Comparison of ENCODE assay signal across 12 mouse cellular contexts in the genomic region with DNA sequence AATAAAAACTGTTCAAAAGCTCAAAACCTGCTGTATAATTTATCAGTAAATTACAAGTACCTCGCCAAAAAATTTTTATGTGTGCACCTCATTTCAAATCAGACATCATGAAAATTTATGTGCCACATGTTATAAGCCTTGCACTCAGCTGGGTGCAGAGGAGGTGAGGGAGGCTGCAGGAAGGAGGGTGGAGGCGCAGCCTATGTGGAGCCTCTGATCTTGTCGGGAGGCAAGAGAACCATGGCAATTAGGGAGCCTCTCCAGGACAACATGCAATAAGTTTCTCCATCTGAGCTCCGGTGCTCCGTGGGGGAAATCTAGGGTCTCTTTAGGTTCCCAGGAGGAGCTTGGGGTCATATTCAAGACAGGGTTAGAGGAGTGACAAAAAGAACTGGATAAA. TPM values are rescaled to one million over a fixed set of nuclear protein-coding genes. Genes with fewer than 3 reads are reported as not detected.
DNase-seq lines count a peak whose midpoint lies in the region; ATAC-seq and TF ChIP-seq lines count a peak whose summit lies in the region.
"Had no signal": no experiment of that assay in that cellular context is flagged by ENCODE, and none has a peak within 500 bp of the region (broad histone marks: within the 10 kb centered on the region; RNA-seq: fewer than 3 reads in every experiment).

No protein-coding gene starts in this region.

- no peaks in the 10 kb centered on the region for H3K27me3 ChIP-seq in heart, embryonic 13.5 days (replicated peaks)
- H3K27me3 ChIP-seq in midbrain, postnatal 0 days (ENCODE audit: insufficient read depth, low read length), result no peaks in the 10 kb centered on the region
- H3K27me3 ChIP-seq in midbrain, embryonic 16.5 days (ENCODE audit: control insufficient read depth, insufficient read depth, low read depth, low read length), result no peaks in the 10 kb centered on the region
- 0 out of 2 replicates have a peak, but pooled peaks cover 3% of the 10 kb centered on the region for H3K27me3 ChIP-seq in limb, embryonic 12.5 days
- H3K27me3 ChIP-seq in stomach, embryonic 16.5 days (ENCODE audit: control insufficient read depth, insufficient read depth, low read length), result no peaks in the 10 kb centered on the region
- H3K27me3 ChIP-seq: hindbrain, embryonic 15.5 days had no signal

- H3K9me3 ChIP-seq in heart, embryonic 13.5 days, result no peaks in the 10 kb centered on the region
- H3K9me3 ChIP-seq in midbrain, postnatal 0 days (ENCODE audit: low read length), result no peaks in the 10 kb centered on the region
- H3K9me3 ChIP-seq in midbrain, embryonic 16.5 days (replicated peaks; ENCODE audit: control insufficient read depth, low read length, poor library complexity, severe bottlenecking), result no peaks in the 10 kb centered on the region
- no peaks in the 10 kb centered on the region for H3K9me3 ChIP-seq in limb, embryonic 12.5 days
- H3K9me3 ChIP-seq in stomach, embryonic 16.5 days (replicated peaks; ENCODE audit: control insufficient read depth, low read length), result no peaks in the 10 kb centered on the region
- H3K9me3 ChIP-seq: hindbrain, embryonic 15.5 days; limb, embryonic 15.5 days had no signal

- no peak for ATAC-seq in heart, embryonic 13.5 days (ENCODE audit: extremely low read depth, insufficient number of reproducible peaks, low FRiP score, low TSS enrichment)
- 0 out of 2 replicates have a peak, but pooled peaks have one; percentile 49 for ATAC-seq in midbrain, postnatal 0 days (ENCODE audit: low FRiP score)
- ATAC-seq in midbrain, embryonic 16.5 days, result no peak
- ATAC-seq in limb, embryonic 12.5 days (ENCODE audit: insufficient number of reproducible peaks, insufficient read depth, low FRiP score, low TSS enrichment, low read depth), result peak; percentile 76; the same call in 1 of the 2 replicates
- ATAC-seq in stomach, embryonic 16.5 days (ENCODE audit: insufficient read depth, low FRiP score), result no peak
- ATAC-seq: CD4-positive, CD25-positive, alpha-beta regulatory T cell, adult 4 months had no signal

- peaks cover 35% of the 10 kb centered on the region for H3K4me1 ChIP-seq in heart, embryonic 13.5 days
- peaks cover 5% of the 10 kb centered on the region; the same call in 1 of the 2 replicates for H3K4me1 ChIP-seq in midbrain, postnatal 0 days (ENCODE audit: insufficient read depth, low read length)
- H3K4me1 ChIP-seq in midbrain, embryonic 16.5 days (ENCODE audit: control insufficient read depth, insufficient read depth, low read length), result peaks cover 4% of the 10 kb centered on the region
- H3K4me1 ChIP-seq in limb, embryonic 12.5 days (replicated peaks), result peaks cover 20% of the 10 kb centered on the region
- peaks cover 15% of the 10 kb centered on the region for H3K4me1 ChIP-seq in stomach, embryonic 16.5 days (ENCODE audit: control insufficient read depth, insufficient read depth, low read length)

- H3K36me3 ChIP-seq in heart, embryonic 13.5 days, result no peaks in the 10 kb centered on the region
- H3K36me3 ChIP-seq in midbrain, postnatal 0 days (ENCODE audit: insufficient read depth, low read length), result no peaks in the 10 kb centered on the region
- H3K36me3 ChIP-seq in midbrain, embryonic 16.5 days (ENCODE audit: control insufficient read depth, insufficient read depth, low read length), result no peaks in the 10 kb centered on the region
- no peaks in the 10 kb centered on the region for H3K36me3 ChIP-seq in limb, embryonic 12.5 days
- no peaks in the 10 kb centered on the region for H3K36me3 ChIP-seq in stomach, embryonic 16.5 days (ENCODE audit: control insufficient read depth, insufficient read depth, low read length)
- H3K36me3 ChIP-seq: hindbrain, embryonic 15.5 days; limb, embryonic 15.5 days had no signal

- WGBS in heart, embryonic 13.5 days, result 46% methylated on average over 5 of the region's 5 CpGs
- 44% methylated on average over 5 of the region's 5 CpGs for WGBS in midbrain, postnatal 0 days
- WGBS in midbrain, embryonic 16.5 days, result 52% methylated on average over 5 of the region's 5 CpGs
- 15% methylated on average over 5 of the region's 5 CpGs for WGBS in limb, embryonic 12.5 days
- WGBS in stomach, embryonic 16.5 days, result 50% methylated on average over 5 of the region's 5 CpGs

- H3K27ac ChIP-seq in heart, embryonic 13.5 days (replicated peaks), result 0 out of 2 replicates have a peak overlapping the region, but pooled peaks have one; percentile 13
- H3K27ac ChIP-seq in midbrain, postnatal 0 days (ENCODE audit: low read depth, low read length), result no peak overlapping the region
- no peak overlapping the region for H3K27ac ChIP-seq in midbrain, embryonic 16.5 days (ENCODE audit: low read length)
- no peak overlapping the region for H3K27ac ChIP-seq in limb, embryonic 12.5 days
- H3K27ac ChIP-seq in stomach, embryonic 16.5 days (ENCODE audit: low read length), result no peak overlapping the region
- H3K27ac ChIP-seq: hindbrain, embryonic 15.5 days; limb, embryonic 15.5 days had no signal

- TF ChIP-seq CTCF in midbrain, postnatal 0 days (IDR thresholded peaks at IDR 0.05), result no peak

- H3K9ac ChIP-seq in heart, embryonic 13.5 days, result no peak overlapping the region
- H3K9ac ChIP-seq in midbrain, postnatal 0 days (replicated peaks; ENCODE audit: low read length, poor library complexity, severe bottlenecking), result no peak overlapping the region
- H3K9ac ChIP-seq in midbrain, embryonic 16.5 days (ENCODE audit: low read depth, low read length), result no peak overlapping the region
- H3K9ac ChIP-seq in limb, embryonic 12.5 days (replicated peaks), result no peak overlapping the region
- H3K9ac ChIP-seq in stomach, embryonic 16.5 days (ENCODE audit: low read length), result no peak overlapping the region
- H3K9ac ChIP-seq: hindbrain, embryonic 15.5 days; limb, embryonic 15.5 days had no signal

- peak overlapping the region; percentile 58; the same call in 1 of the 2 replicates for H3K4me2 ChIP-seq in heart, embryonic 13.5 days
- H3K4me2 ChIP-seq in midbrain, postnatal 0 days (ENCODE audit: low read depth, low read length, poor library complexity, severe bottlenecking), result no peak overlapping the region
- H3K4me2 ChIP-seq in midbrain, embryonic 16.5 days (ENCODE audit: low read length), result no peak overlapping the region
- H3K4me2 ChIP-seq in limb, embryonic 12.5 days, result peak overlapping the region; percentile 40
- H3K4me2 ChIP-seq in stomach, embryonic 16.5 days (ENCODE audit: low read depth, low read length), result peak overlapping the region; percentile 17; the same call in 1 of the 2 replicates

- intact Hi-C loops in heart, postnatal 14 days (cut with DNase I), result loop anchor here (5.0 kb wide), 1 partner anchor 45 kb away; the partner anchor contains the start of gene Spa17

- DNase-seq in heart, postnatal 14 days, result no peak
- no peak for DNase-seq in midbrain, postnatal 0 days (ENCODE audit: low spot score)
- DNase-seq in adrenal gland, adult 2 months, result no peak
- no peak for DNase-seq in adrenal gland, postnatal 4 days (ENCODE audit: low spot score in 2 of 2)
- DNase-seq: cerebellum, adult 9-11 months had no signal

- H3K4me3 ChIP-seq in heart, embryonic 13.5 days, result peak overlapping the region; percentile 14; the same call in 1 of the 2 replicates
- no peak overlapping the region for H3K4me3 ChIP-seq in midbrain, postnatal 0 days (ENCODE audit: low read depth, low read length)
- H3K4me3 ChIP-seq in midbrain, embryonic 16.5 days (ENCODE audit: low read depth, low read length), result no peak overlapping the region
- H3K4me3 ChIP-seq in limb, embryonic 12.5 days (replicated peaks), result no peak overlapping the region
- H3K4me3 ChIP-seq in stomach, embryonic 16.5 days (replicated peaks; ENCODE audit: low read length), result no peak overlapping the region
- H3K4me3 ChIP-seq: hindbrain, embryonic 15.5 days; limb, embryonic 15.5 days had no signal

RNA-seq across cellular contexts. Expression of gene Siae, which starts 12.0 kb away (rescaled TPM):
- polyA plus RNA-seq in heart, embryonic 13.5 days (2015; fragmentation: Nextera tagmentation; extraction: Ambion mirVana), result 9.6 and 10.1 TPM in 2 replicates
- 1 to 10 TPM; 7.8 to 9.1 TPM for total RNA-seq in heart, postnatal 14 days (2021)
- total RNA-seq in midbrain, postnatal 0 days (2014; rRNA removed), result 15.2 and 15.8 TPM in 2 replicates
- 14.9 and 16.1 TPM in 2 replicates for polyA plus RNA-seq in midbrain, postnatal 0 days (2015; fragmentation: Nextera tagmentation; extraction: Ambion mirVana)
- polyA plus RNA-seq in midbrain, embryonic 16.5 days (2015; fragmentation: Nextera tagmentation; extraction: Ambion mirVana), result 12.7 and 13.8 TPM in 2 replicates
- 4.5 and 5.0 TPM in 2 replicates for polyA plus RNA-seq in limb, embryonic 12.5 days (2016; fragmentation: Nextera tagmentation; extraction: Ambion mirVana)
- polyA plus RNA-seq in stomach, embryonic 16.5 days (2015; fragmentation: Nextera tagmentation; extraction: Ambion mirVana), result 11.9 and 13.3 TPM in 2 replicates
- total RNA-seq in adrenal gland, adult 2 months (2021), result 10 to 100 TPM; 16.5 to 17.7 TPM
- 4.5 and 4.9 TPM in 2 replicates for polyA plus RNA-seq in adrenal gland, adult 2 months (2012; rRNA removed)
- total RNA-seq in adrenal gland, postnatal 4 days (2021), result 10 to 100 TPM; 17.4 to 18.4 TPM

RNA-seq across cellular contexts. Expression of gene Nrgn, which starts 14.8 kb away (rescaled TPM):
- 5.5 and 5.8 TPM in 2 replicates for polyA plus RNA-seq in heart, embryonic 13.5 days (2015; fragmentation: Nextera tagmentation; extraction: Ambion mirVana)
- 1 to 10 TPM; 2.4 to 3.9 TPM for total RNA-seq in heart, postnatal 14 days (2021)
- 35.7 and 58.1 TPM in 2 replicates for total RNA-seq in midbrain, postnatal 0 days (2014; rRNA removed)
- 80.4 and 80.6 TPM in 2 replicates for polyA plus RNA-seq in midbrain, postnatal 0 days (2015; fragmentation: Nextera tagmentation; extraction: Ambion mirVana)
- polyA plus RNA-seq in midbrain, embryonic 16.5 days (2015; fragmentation: Nextera tagmentation; extraction: Ambion mirVana), result 13.8 and 18.4 TPM in 2 replicates
- 5.1 and 6.1 TPM in 2 replicates for polyA plus RNA-seq in limb, embryonic 12.5 days (2016; fragmentation: Nextera tagmentation; extraction: Ambion mirVana)
- 4.4 and 4.5 TPM in 2 replicates for polyA plus RNA-seq in stomach, embryonic 16.5 days (2015; fragmentation: Nextera tagmentation; extraction: Ambion mirVana)
- 1 to 10 TPM; 1.5 to 2.8 TPM for total RNA-seq in adrenal gland, adult 2 months (2021)
- polyA plus RNA-seq in adrenal gland, adult 2 months (2012; rRNA removed), result 1.9 and 3.8 TPM in 2 replicates
- total RNA-seq in adrenal gland, postnatal 4 days (2021), result 1 to 10 TPM; 4.1 to 6.7 TPM

RNA-seq across cellular contexts. Expression of gene Vsig2, which starts 28.4 kb away (rescaled TPM):
- polyA plus RNA-seq in heart, embryonic 13.5 days (2015; fragmentation: Nextera tagmentation; extraction: Ambion mirVana), result 1.4 and 1.6 TPM in 2 replicates
- 10 to 100 TPM in 1 of 2 experiments, 1 to 10 TPM in 1; 7.9 to 11.3 TPM for total RNA-seq in heart, postnatal 14 days (2021)
- 0.90 and 6.1 TPM in 2 replicates for total RNA-seq in midbrain, postnatal 0 days (2014; rRNA removed)
- 1.6 and 1.7 TPM in 2 replicates for polyA plus RNA-seq in midbrain, postnatal 0 days (2015; fragmentation: Nextera tagmentation; extraction: Ambion mirVana)
- 0.72 and 1.2 TPM in 2 replicates for polyA plus RNA-seq in midbrain, embryonic 16.5 days (2015; fragmentation: Nextera tagmentation; extraction: Ambion mirVana)
- polyA plus RNA-seq in limb, embryonic 12.5 days (2016; fragmentation: Nextera tagmentation; extraction: Ambion mirVana), result 0.95 and 1.6 TPM in 2 replicates
- 96.0 and 120 TPM in 2 replicates for polyA plus RNA-seq in stomach, embryonic 16.5 days (2015; fragmentation: Nextera tagmentation; extraction: Ambion mirVana)
- 1 to 10 TPM; 1.8 to 3.0 TPM for total RNA-seq in adrenal gland, adult 2 months (2021)
- 8.8 and 8.9 TPM in 2 replicates for polyA plus RNA-seq in adrenal gland, adult 2 months (2012; rRNA removed)
- 1 to 10 TPM; 5.8 to 7.3 TPM for total RNA-seq in adrenal gland, postnatal 4 days (2021)
- polyA plus RNA-seq: CD4-positive, CD25-positive, alpha-beta regulatory T cell, adult 4 months had no signal

RNA-seq across cellular contexts. Expression of gene Esam, which starts 39.6 kb away (rescaled TPM):
- 69.9 and 76.5 TPM in 2 replicates for polyA plus RNA-seq in heart, embryonic 13.5 days (2015; fragmentation: Nextera tagmentation; extraction: Ambion mirVana)
- 100 to 1,000 TPM; 112 to 121 TPM for total RNA-seq in heart, postnatal 14 days (2021)
- 29.1 and 39.3 TPM in 2 replicates for total RNA-seq in midbrain, postnatal 0 days (2014; rRNA removed)
- polyA plus RNA-seq in midbrain, postnatal 0 days (2015; fragmentation: Nextera tagmentation; extraction: Ambion mirVana), result 35.1 and 38.6 TPM in 2 replicates
- polyA plus RNA-seq in midbrain, embryonic 16.5 days (2015; fragmentation: Nextera tagmentation; extraction: Ambion mirVana), result 38.8 and 42.1 TPM in 2 replicates
- polyA plus RNA-seq in limb, embryonic 12.5 days (2016; fragmentation: Nextera tagmentation; extraction: Ambion mirVana), result 26.8 and 29.7 TPM in 2 replicates
- 58.2 and 58.6 TPM in 2 replicates for polyA plus RNA-seq in stomach, embryonic 16.5 days (2015; fragmentation: Nextera tagmentation; extraction: Ambion mirVana)
- 10 to 100 TPM; 23.5 to 42.4 TPM for total RNA-seq in adrenal gland, adult 2 months (2021)
- 49.2 and 59.1 TPM in 2 replicates for polyA plus RNA-seq in adrenal gland, adult 2 months (2012; rRNA removed)
- total RNA-seq in adrenal gland, postnatal 4 days (2021), result 10 to 100 TPM; 51.7 to 55.5 TPM
- polyA plus RNA-seq: CD4-positive, CD25-positive, alpha-beta regulatory T cell, adult 4 months had no signal

RNA-seq across cellular contexts. Expression of gene Spa17, which starts 46.1 kb away (rescaled TPM):
- polyA plus RNA-seq in heart, embryonic 13.5 days (2015; fragmentation: Nextera tagmentation; extraction: Ambion mirVana), result 4.3 and 8.2 TPM in 2 replicates
- 1 to 10 TPM; 2.1 to 2.9 TPM for total RNA-seq in heart, postnatal 14 days (2021)
- 1.2 and 1.4 TPM in 2 replicates for total RNA-seq in midbrain, postnatal 0 days (2014; rRNA removed)
- polyA plus RNA-seq in midbrain, postnatal 0 days (2015; fragmentation: Nextera tagmentation; extraction: Ambion mirVana), result 6.3 and 10.1 TPM in 2 replicates
- polyA plus RNA-seq in midbrain, embryonic 16.5 days (2015; fragmentation: Nextera tagmentation; extraction: Ambion mirVana), result 9.0 and 11.1 TPM in 2 replicates
- 6.0 and 6.1 TPM in 2 replicates for polyA plus RNA-seq in limb, embryonic 12.5 days (2016; fragmentation: Nextera tagmentation; extraction: Ambion mirVana)
- polyA plus RNA-seq in stomach, embryonic 16.5 days (2015; fragmentation: Nextera tagmentation; extraction: Ambion mirVana), result 4.7 and 5.7 TPM in 2 replicates
- total RNA-seq in adrenal gland, adult 2 months (2021), result 1 to 10 TPM; 3.2 to 4.0 TPM
- 0.51 and 1.3 TPM in 2 replicates for polyA plus RNA-seq in adrenal gland, adult 2 months (2012; rRNA removed)
- total RNA-seq in adrenal gland, postnatal 4 days (2021), result 1 to 10 TPM; 2.3 to 3.4 TPM

Comparison
In these comparisons a context has a peak if more than half of its experiments do, and no peak if none do; other contexts are left out.
1. ATAC-seq: peak in midbrain, postnatal 0 days (single experiment) and limb, embryonic 12.5 days (single experiment); none in heart, embryonic 13.5 days (single experiment), midbrain, embryonic 16.5 days (single experiment) and stomach, embryonic 16.5 days (single experiment).
2. H3K4me2 ChIP-seq: peak in heart, embryonic 13.5 days (single experiment), limb, embryonic 12.5 days (single experiment) and stomach, embryonic 16.5 days (single experiment); none in midbrain, postnatal 0 days (single experiment) and midbrain, embryonic 16.5 days (single experiment).